ENCODE assay signal across 27 mouse cellular contexts in genomic region chr1:169579572-169579971, GRCm38 (mm10). TPM values are rescaled to one million over a fixed set of nuclear protein-coding genes. Genes with fewer than 3 reads are reported as not detected.
"Had no signal": no experiment of that assay in that cellular context is flagged by ENCODE, and none has a peak within 500 bp of the region (broad histone marks: within the 10 kb centered on the region; RNA-seq: fewer than 3 reads in every experiment).

No protein-coding gene starts in this region.

- H3K9ac ChIP-seq: embryonic facial prominence, embryonic 12.5 days; embryonic facial prominence, embryonic 13.5 days; embryonic facial prominence, embryonic 15.5 days; forebrain, embryonic 13.5 days; forebrain, embryonic 15.5 days; forebrain, postnatal 0 days; heart, embryonic 12.5 days had no signal

- H3K27ac ChIP-seq: embryonic facial prominence, embryonic 12.5 days; embryonic facial prominence, embryonic 13.5 days; embryonic facial prominence, embryonic 15.5 days; forebrain, embryonic 10.5 days; forebrain, embryonic 13.5 days; forebrain, embryonic 15.5 days; gastrocnemius, adult 2 months; heart, adult 2 months; heart, embryonic 10.5 days had no signal

- H3K36me3 ChIP-seq: embryonic facial prominence, embryonic 12.5 days; embryonic facial prominence, embryonic 13.5 days; embryonic facial prominence, embryonic 15.5 days; forebrain, embryonic 10.5 days; forebrain, embryonic 15.5 days; heart, embryonic 10.5 days; heart, embryonic 12.5 days had no signal

- ATAC-seq: forebrain, embryonic 13.5 days; forebrain, embryonic 14.5 days; forebrain, embryonic 15.5 days; forebrain, embryonic 16.5 days; forebrain, postnatal 0 days had no signal

- H3K9me3 ChIP-seq: embryonic facial prominence, embryonic 12.5 days; embryonic facial prominence, embryonic 13.5 days; embryonic facial prominence, embryonic 15.5 days; forebrain, embryonic 10.5 days; forebrain, embryonic 13.5 days; forebrain, embryonic 15.5 days; heart, embryonic 10.5 days; heart, embryonic 12.5 days had no signal

- H3K4me3 ChIP-seq: embryonic facial prominence, embryonic 12.5 days; embryonic facial prominence, embryonic 13.5 days; embryonic facial prominence, embryonic 15.5 days; erythroblast, embryonic 14.5 days; forebrain, embryonic 10.5 days; forebrain, embryonic 13.5 days; forebrain, embryonic 15.5 days; gastrocnemius, adult 2 months; heart, adult 2 months; heart, embryonic 10.5 days; heart, embryonic 12.5 days had no signal

- DNase-seq: cerebellum, adult 9-10 months; cerebellum, adult 9-11 months; cerebellum, postnatal 10 days; cerebellum, postnatal 14 days; cerebellum, postnatal 25 days; cerebellum, postnatal 36 days; embryo, embryonic 11 days; forebrain, postnatal 0 days; gastrocnemius, adult 2 months; gastrocnemius, postnatal 10 days; gastrocnemius, postnatal 14 days; gastrocnemius, postnatal 36 days; heart, adult 11 months; heart, adult 18-20 months; heart, adult 2 months had no signal

- H3K4me1 ChIP-seq: embryonic facial prominence, embryonic 12.5 days; embryonic facial prominence, embryonic 13.5 days; embryonic facial prominence, embryonic 15.5 days; forebrain, embryonic 13.5 days; forebrain, embryonic 15.5 days; heart, embryonic 10.5 days; heart, embryonic 12.5 days had no signal

- H3K27me3 ChIP-seq: embryonic facial prominence, embryonic 12.5 days; embryonic facial prominence, embryonic 13.5 days; embryonic facial prominence, embryonic 15.5 days; forebrain, embryonic 13.5 days; forebrain, embryonic 15.5 days; heart, embryonic 12.5 days had no signal

- H3K4me2 ChIP-seq: embryonic facial prominence, embryonic 12.5 days; embryonic facial prominence, embryonic 13.5 days; embryonic facial prominence, embryonic 15.5 days; forebrain, embryonic 13.5 days; forebrain, embryonic 15.5 days; heart, embryonic 11.5 days; heart, embryonic 12.5 days had no signal

RNA-seq across cellular contexts. Expression of gene Nuf2, which starts 48.3 kb away (rescaled TPM):
- total RNA-seq: gastrocnemius, adult 2 months had no signal
